Comparison of ENCODE assay signal across 8 mouse cellular contexts in the genomic region with DNA sequence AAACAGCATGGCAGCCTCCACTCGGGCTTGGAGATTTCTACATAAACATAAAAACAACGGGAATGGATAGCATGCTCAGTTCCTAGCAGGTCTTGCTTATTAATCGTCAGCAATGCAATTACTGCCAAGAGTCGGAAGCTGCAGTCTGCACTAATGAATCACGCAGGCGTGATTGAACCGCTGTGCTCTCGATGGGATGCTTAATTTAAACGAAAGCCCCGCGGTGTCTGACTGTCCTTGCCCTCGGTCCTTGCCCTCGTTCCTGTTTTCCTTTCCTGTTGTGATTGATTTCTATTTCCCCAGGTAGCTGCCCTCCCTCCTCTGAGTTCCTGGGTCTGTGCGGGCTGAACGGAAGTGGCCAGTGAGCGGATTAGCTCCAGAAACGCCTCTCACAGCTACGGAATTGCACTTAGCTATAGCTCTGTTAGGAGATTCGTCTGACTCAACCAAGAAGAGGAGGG. TPM values are rescaled to one million over a fixed set of nuclear protein-coding genes. Genes with fewer than 3 reads are reported as not detected.
DNase-seq lines count a peak whose midpoint lies in the region; ATAC-seq and TF ChIP-seq lines count a peak whose summit lies in the region.

No protein-coding gene starts in this region.

- DNase-seq in cerebellum, adult 8-10 months: peak; percentile 7
- no peak for DNase-seq in cerebellum, adult 11-12 months
- DNase-seq in lung, adult 2 months: no peak
- DNase-seq in adrenal gland, postnatal 4 days (ENCODE audit: low spot score in 2 of 2): no peak

- peak overlapping the region; percentile 26; the same call in 1 of the 2 replicates for H3K9ac ChIP-seq in lung, embryonic 16.5 days (ENCODE audit: low read length)
- no peak overlapping the region for H3K9ac ChIP-seq in hindbrain, embryonic 12.5 days
- peak overlapping the region; percentile 41; the same call in 1 of the 2 replicates for H3K9ac ChIP-seq in midbrain, embryonic 13.5 days (replicated peaks)

- ATAC-seq in lung, embryonic 16.5 days (ENCODE audit: low read depth): no peak
- ATAC-seq in hindbrain, embryonic 12.5 days (ENCODE audit: low FRiP score): peak; percentile 43; the same call in 1 of the 2 replicates
- ATAC-seq in midbrain, embryonic 13.5 days: 0 out of 2 replicates have a peak, but pooled peaks have one; percentile 48
- no peak for ATAC-seq in erythroid progenitor cell, adult 5-6 weeks (replicated peaks; ENCODE audit: low FRiP score, poor library complexity, severe bottlenecking)

- peak overlapping the region; percentile 47 for H3K4me2 ChIP-seq in lung, embryonic 16.5 days (ENCODE audit: low read depth, low read length)
- H3K4me2 ChIP-seq in hindbrain, embryonic 12.5 days (replicated peaks): peak overlapping the region; percentile 42
- H3K4me2 ChIP-seq in midbrain, embryonic 13.5 days (replicated peaks): peak overlapping the region; percentile 50

- H3K4me3 ChIP-seq in lung, embryonic 16.5 days (ENCODE audit: low read length): peak overlapping the region; percentile 36
- no peak overlapping the region for H3K4me3 ChIP-seq in lung, adult 2 months (replicated peaks; ENCODE audit: extremely low read depth, low read depth, low read length)
- peak overlapping the region; percentile 22 for H3K4me3 ChIP-seq in hindbrain, embryonic 12.5 days
- peak overlapping the region; percentile 30 for H3K4me3 ChIP-seq in midbrain, embryonic 13.5 days (replicated peaks)

- WGBS in lung, embryonic 16.5 days: 26% methylated on average over 19 of the region's 19 CpGs
- WGBS in lung, adult 2 months: 33% methylated on average over 19 of the region's 19 CpGs
- WGBS in hindbrain, embryonic 12.5 days: 28% methylated on average over 19 of the region's 19 CpGs
- 20% methylated on average over 19 of the region's 19 CpGs for WGBS in midbrain, embryonic 13.5 days

- no peak overlapping the region for H3K27ac ChIP-seq in lung, embryonic 16.5 days (ENCODE audit: low read length)
- peak overlapping the region; percentile 40; the same call in 1 of the 2 replicates for H3K27ac ChIP-seq in hindbrain, embryonic 12.5 days
- peak overlapping the region; percentile 62; the same call in 1 of the 2 replicates for H3K27ac ChIP-seq in midbrain, embryonic 13.5 days

- no peaks in the 10 kb centered on the region for H3K27me3 ChIP-seq in lung, embryonic 16.5 days (ENCODE audit: control insufficient read depth, insufficient read depth, low read depth, low read length)
- H3K27me3 ChIP-seq in hindbrain, embryonic 12.5 days: no peaks in the 10 kb centered on the region
- H3K27me3 ChIP-seq in midbrain, embryonic 13.5 days: no peaks in the 10 kb centered on the region

- H3K9me3 ChIP-seq in lung, embryonic 16.5 days (ENCODE audit: control insufficient read depth, low read length): no peaks in the 10 kb centered on the region
- H3K9me3 ChIP-seq in hindbrain, embryonic 12.5 days (replicated peaks): no peaks in the 10 kb centered on the region
- H3K9me3 ChIP-seq in midbrain, embryonic 13.5 days: no peaks in the 10 kb centered on the region

- peaks cover 14% of the 10 kb centered on the region for H3K36me3 ChIP-seq in lung, embryonic 16.5 days (ENCODE audit: control insufficient read depth, insufficient read depth, low read length)
- no peaks in the 10 kb centered on the region for H3K36me3 ChIP-seq in hindbrain, embryonic 12.5 days
- H3K36me3 ChIP-seq in midbrain, embryonic 13.5 days: no peaks in the 10 kb centered on the region

- TF ChIP-seq POLR2A in lung, adult 2 months (IDR thresholded peaks at IDR 0.05; ENCODE audit: borderline replicate concordance, extremely low read depth, low read depth, low read length): no peak

- TF ChIP-seq CTCF in lung, adult 2 months (IDR thresholded peaks at IDR 0.05; ENCODE audit: insufficient read depth, low read length): no peak

- H3K4me1 ChIP-seq in lung, embryonic 16.5 days (replicated peaks; ENCODE audit: control insufficient read depth, insufficient read depth, low read length): peaks cover 2% of the 10 kb centered on the region; the same call in 1 of the 2 replicates
- no peaks in the 10 kb centered on the region for H3K4me1 ChIP-seq in lung, adult 2 months (ENCODE audit: control insufficient read depth, insufficient read depth, low read length)
- H3K4me1 ChIP-seq in hindbrain, embryonic 12.5 days: peaks cover 5% of the 10 kb centered on the region; the same call in 1 of the 2 replicates
- H3K4me1 ChIP-seq in midbrain, embryonic 13.5 days (replicated peaks): 0 out of 2 replicates have a peak, but pooled peaks cover 7% of the 10 kb centered on the region

RNA-seq across cellular contexts. Expression of a gene that starts 38.4 kb away (rescaled TPM):
- not detected in 2 replicates for polyA plus RNA-seq in lung, embryonic 16.5 days (2015; fragmentation: Nextera tagmentation; extraction: Ambion mirVana)
- 0.11 and 0.19 TPM in 2 replicates for polyA plus RNA-seq in lung, adult 2 months (2012; rRNA removed)
- not detected in 2 replicates for polyA plus RNA-seq in hindbrain, embryonic 12.5 days (2016; fragmentation: Nextera tagmentation; extraction: Ambion mirVana)
- polyA plus RNA-seq in midbrain, embryonic 13.5 days (2015; fragmentation: Nextera tagmentation; extraction: Ambion mirVana): 0.34 and 0.45 TPM in 2 replicates
- total RNA-seq in erythroid progenitor cell, adult 5-6 weeks (2015; ENCODE audit: low replicate concordance): not detected in 2 replicates
- not detected in 2 replicates for total RNA-seq in erythroid progenitor cell, adult 5-6 weeks (2017; ENCODE audit: low replicate concordance)
- total RNA-seq in adrenal gland, postnatal 4 days (2021): not detected

RNA-seq across cellular contexts. Expression of a gene that starts 39.0 kb away (rescaled TPM):
- polyA plus RNA-seq in lung, embryonic 16.5 days (2015; fragmentation: Nextera tagmentation; extraction: Ambion mirVana): 85.1 and 94.2 TPM in 2 replicates
- polyA plus RNA-seq in lung, adult 2 months (2012; rRNA removed): 25.9 and 43.4 TPM in 2 replicates
- polyA plus RNA-seq in hindbrain, embryonic 12.5 days (2016; fragmentation: Nextera tagmentation; extraction: Ambion mirVana): 7.0 and 7.6 TPM in 2 replicates
- polyA plus RNA-seq in midbrain, embryonic 13.5 days (2015; fragmentation: Nextera tagmentation; extraction: Ambion mirVana): 5.4 and 8.2 TPM in 2 replicates
- 20.5 and 22.2 TPM in 2 replicates for total RNA-seq in erythroid progenitor cell, adult 5-6 weeks (2015; ENCODE audit: low replicate concordance)
- 29.8 and 31.7 TPM in 2 replicates for total RNA-seq in erythroid progenitor cell, adult 5-6 weeks (2017; ENCODE audit: low replicate concordance)
- total RNA-seq in adrenal gland, postnatal 4 days (2021): 10 to 100 TPM; 29.5 to 37.0 TPM

Comparison
In these comparisons a context has a peak if more than half of its experiments do, and no peak if none do; other contexts are left out.
1. ATAC-seq: peak in hindbrain, embryonic 12.5 days (single experiment) and midbrain, embryonic 13.5 days (single experiment); none in lung, embryonic 16.5 days (single experiment) and erythroid progenitor cell, adult 5-6 weeks (single experiment).
2. Peak in every context shown above with its lines, with median percentiles within 50 percentile points of each other: H3K4me2 ChIP-seq.